Mouse (Mus musculus) neural tube, embryonic 12.5 days (tissue): ENCODE results near the gene Galk2. TPM values are rescaled to one million over a fixed set of nuclear protein-coding genes. Genes with fewer than 3 reads are reported as not detected.

Experiments
- ATAC-seq: fragments of 200-750 bp; cut with Nextera tagmentation; 2 replicates; pipeline ENCODE4 v1.8.0; 2017; ENCODE audit warnings: low read depth, mild to moderate bottlenecking, moderate TSS enrichment, moderate library complexity; ENCODE audit not compliant: low FRiP score
- H3K27ac ChIP-seq: fragments of 300-500 bp; sonication (generic); 2 replicates; pipeline ENCODE4 v1.5.1; 2016
- H3K27me3 ChIP-seq: fragments of 300-500 bp; sonication (generic); replicated peaks from 2 replicates; pipeline ENCODE4 v1.6.1; 2016; ENCODE audit warnings: mild to moderate bottlenecking
- H3K36me3 ChIP-seq: fragments of 300-500 bp; sonication (generic); 2 replicates; pipeline ENCODE4 v1.6.1; 2016; ENCODE audit warnings: mild to moderate bottlenecking
- H3K4me1 ChIP-seq: fragments of 300-500 bp; sonication (generic); 2 replicates; pipeline ENCODE4 v1.6.1; 2016
- H3K4me2 ChIP-seq: fragments of 300-500 bp; sonication (generic); replicated peaks from 2 replicates; pipeline ENCODE4 v1.6.1; 2016; ENCODE audit warnings: mild to moderate bottlenecking
- H3K4me3 ChIP-seq: fragments of 300-500 bp; sonication (generic); 2 replicates; pipeline ENCODE4 v1.5.1; 2016
- H3K9ac ChIP-seq: fragments of 300-500 bp; sonication (generic); 2 replicates; pipeline ENCODE4 v1.6.1; 2016; ENCODE audit warnings: mild to moderate bottlenecking
- H3K9me3 ChIP-seq: fragments of 300-500 bp; sonication (generic); 2 replicates; pipeline ENCODE4 v1.6.1; 2016; ENCODE audit warnings: mild to moderate bottlenecking
- WGBS: fragments of 180-500 bp; shearing (Covaris S2); methylation state at CpG from one replicate; pipeline ENCODE4 v1.1.7; 2016; 5-methylcytosine and 5-hydroxymethylcytosine counted together
- polyA plus RNA-seq: library from polyadenylated mRNA; unstranded; fragments of >200 nt; fragmentation: Nextera tagmentation; extraction: Ambion mirVana; gene quantifications from 2 replicates; pipeline ENCODE4 v1.2.1, GENCODE M21; 2016

Gene Galk2
- polyA plus RNA-seq, 1 experiment from 2014 or later = 26.6 TPM

DNA sequence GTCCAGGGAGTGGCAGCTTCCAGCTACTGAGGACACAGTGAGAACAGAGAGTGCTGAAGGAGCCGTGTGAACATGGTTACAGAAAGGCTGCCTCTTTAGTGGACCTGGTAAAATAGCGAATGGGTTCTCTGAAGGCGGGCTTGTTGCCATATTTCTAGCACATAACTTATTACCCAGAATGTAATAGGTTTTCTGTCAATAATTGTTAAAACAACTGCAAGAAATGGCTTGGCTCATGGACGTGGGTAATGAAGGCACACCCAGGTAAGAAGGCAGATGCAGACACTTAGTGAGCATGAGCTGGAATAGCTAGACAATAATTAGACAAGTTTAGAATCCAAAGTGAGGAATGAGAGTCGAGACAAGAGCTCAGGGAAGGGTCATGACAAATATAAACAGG lies 143.4 kb downstream of the Galk2 start:
- Histone ChIP-seq H3K27ac (no peak overlapping the region), H3K36me3 (no peaks in the 10 kb centered on the region), H3K9ac (no peak overlapping the region), H3K9me3 (no peaks in the 10 kb centered on the region), H3K4me3 (no peak overlapping the region), H3K4me1 (no peaks in the 10 kb centered on the region), H3K27me3 (no peaks in the 10 kb centered on the region), H3K4me2 (no peak overlapping the region)
- 76% methylated on average over 5 of the region's 5 CpGs for WGBS
- ATAC-seq = no peak

DNA sequence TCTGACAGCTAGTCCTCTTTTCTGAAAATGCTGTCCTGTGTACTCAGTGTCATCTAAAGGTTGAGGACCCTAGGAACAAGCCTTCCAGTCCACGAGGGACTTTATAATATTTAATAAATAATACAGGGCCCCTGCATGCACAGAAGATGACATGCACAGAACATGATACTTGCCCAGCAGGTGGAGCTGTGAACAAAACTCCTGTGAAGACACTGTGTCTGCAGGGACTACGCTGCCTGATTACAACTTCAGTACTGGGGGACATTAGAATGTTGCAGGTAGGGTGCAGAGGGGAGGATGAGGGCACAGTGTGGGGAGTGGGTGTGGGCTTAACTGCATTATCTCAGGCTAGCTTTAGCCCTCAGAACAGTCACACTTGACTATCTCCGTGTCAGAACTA lies 147.2 kb downstream of the Galk2 start:
- no peak overlapping the region for H3K4me2 ChIP-seq
- ATAC-seq = peak; percentile 56; the same call in 1 of the 2 replicates
- no peaks in the 10 kb centered on the region for H3K27me3 ChIP-seq
- H3K4me3 ChIP-seq = no peak overlapping the region
- no peaks in the 10 kb centered on the region for H3K4me1 ChIP-seq
- no peaks in the 10 kb centered on the region for H3K36me3 ChIP-seq
- H3K9me3 ChIP-seq = no peaks in the 10 kb centered on the region
- H3K9ac ChIP-seq = no peak overlapping the region
- WGBS = 44% methylated on average over 3 of the region's 3 CpGs
- H3K27ac ChIP-seq = no peak overlapping the region

DNA sequence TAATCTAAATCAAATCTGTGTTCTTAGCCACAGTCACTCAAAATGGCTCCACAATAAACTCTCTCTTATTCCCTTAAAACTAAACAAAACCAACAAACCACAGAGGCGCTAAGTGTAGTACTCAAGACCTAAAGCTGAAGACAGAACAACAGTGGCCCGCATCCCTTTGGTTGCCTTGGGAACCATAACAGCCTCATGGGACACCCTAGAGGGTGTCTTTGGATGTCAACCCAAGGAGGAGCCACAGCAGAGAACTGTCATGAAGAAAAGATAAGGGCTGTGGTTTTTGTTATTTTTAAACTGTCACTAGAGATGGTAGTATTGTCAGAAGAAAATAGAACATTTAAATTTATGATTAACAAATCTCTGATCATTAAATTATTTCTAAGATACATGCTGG lies 147.8 kb downstream of the Galk2 start:
- H3K27me3 ChIP-seq = no peaks in the 10 kb centered on the region
- WGBS = 65% methylated on average over 2 of the region's 2 CpGs
- ATAC-seq = no peak
- no peak overlapping the region for H3K9ac ChIP-seq
- H3K4me2 ChIP-seq = no peak overlapping the region
- H3K9me3 ChIP-seq = no peaks in the 10 kb centered on the region
- no peak overlapping the region for H3K27ac ChIP-seq
- H3K4me1 ChIP-seq = no peaks in the 10 kb centered on the region
- H3K36me3 ChIP-seq = no peaks in the 10 kb centered on the region
- H3K4me3 ChIP-seq = no peak overlapping the region

DNA sequence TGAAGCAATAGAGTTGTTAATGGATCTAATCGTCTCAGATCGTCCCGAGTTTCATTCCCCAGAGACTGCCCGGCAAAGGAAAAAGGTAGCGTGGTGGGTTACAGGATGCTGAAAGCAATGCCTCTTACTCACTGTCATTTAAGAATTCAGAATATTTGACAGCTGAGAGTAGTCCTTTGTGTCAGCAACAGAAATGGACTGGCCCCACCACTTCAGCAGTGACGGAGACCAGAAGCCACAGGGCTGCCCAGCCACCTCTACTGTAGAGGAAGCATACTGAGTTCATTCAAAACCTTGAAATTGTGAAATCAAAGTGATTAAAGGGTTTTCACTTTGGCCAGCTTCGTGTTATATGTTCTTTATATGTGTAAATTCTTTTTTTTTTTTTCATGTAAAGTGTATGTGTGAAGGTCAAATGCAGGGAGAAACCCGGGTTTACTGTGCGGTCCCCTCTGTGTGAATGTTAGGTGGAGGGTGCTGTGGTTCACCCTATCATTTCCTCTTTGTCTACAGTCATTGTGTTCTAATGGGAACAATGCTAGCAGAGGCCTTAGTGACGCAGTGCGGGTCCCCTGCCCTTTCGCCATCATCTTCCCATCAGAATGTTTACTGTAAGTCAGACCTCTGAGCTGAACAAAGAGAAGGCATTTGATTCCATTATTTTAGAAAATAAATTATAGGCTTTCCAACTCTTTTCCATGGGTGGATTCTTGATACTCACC lies 156.2 kb downstream of the Galk2 start:
- no peak overlapping the region for H3K27ac ChIP-seq
- no peak overlapping the region for H3K4me2 ChIP-seq
- H3K9me3 ChIP-seq = no peaks in the 10 kb centered on the region
- H3K36me3 ChIP-seq = no peaks in the 10 kb centered on the region
- no peak overlapping the region for H3K9ac ChIP-seq
- peaks cover 3% of the 10 kb centered on the region; the same call in 1 of the 2 replicates for H3K4me1 ChIP-seq
- no peak for ATAC-seq
- WGBS = 56% methylated on average over 12 of the region's 12 CpGs
- H3K27me3 ChIP-seq = no peaks in the 10 kb centered on the region
- no peak overlapping the region for H3K4me3 ChIP-seq

DNA sequence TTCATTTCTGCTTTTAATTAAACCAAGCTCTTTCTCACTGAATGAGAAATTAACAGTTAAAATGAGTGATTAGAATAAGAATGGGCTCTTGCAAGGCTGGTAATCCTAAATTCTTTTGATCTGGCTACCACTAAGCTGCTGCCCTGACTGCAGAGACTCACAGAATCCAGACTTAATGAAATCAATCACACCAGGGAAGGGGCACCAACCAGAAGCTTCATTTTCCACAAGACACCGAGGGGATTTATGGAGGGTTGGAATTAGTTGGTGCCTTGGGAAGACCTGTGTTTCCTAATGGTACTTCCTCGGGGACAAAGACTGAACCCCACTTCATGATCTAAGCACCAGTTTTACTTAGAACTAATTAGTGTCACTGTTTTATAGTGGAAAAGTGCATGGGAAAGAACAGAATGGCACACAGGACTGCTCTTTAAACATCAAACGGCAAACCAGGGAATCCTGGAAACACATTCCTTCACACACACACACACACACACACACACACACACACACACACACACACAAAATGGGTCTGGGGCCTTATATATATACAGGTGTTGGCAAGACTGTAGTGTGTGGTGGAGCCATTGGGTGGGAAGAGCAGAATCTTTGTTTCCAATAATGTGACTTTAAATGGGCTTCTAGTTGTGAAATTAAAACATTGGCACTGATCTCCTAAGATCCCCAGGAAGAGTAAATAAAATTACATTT lies 157.0 kb downstream of the Galk2 start:
- H3K9me3 ChIP-seq = no peaks in the 10 kb centered on the region
- H3K4me3 ChIP-seq = no peak overlapping the region
- no peak overlapping the region for H3K9ac ChIP-seq
- H3K27ac ChIP-seq = no peak overlapping the region
- ATAC-seq = no peak
- H3K36me3 ChIP-seq = no peaks in the 10 kb centered on the region
- no peaks in the 10 kb centered on the region for H3K27me3 ChIP-seq
- no peak overlapping the region for H3K4me2 ChIP-seq
- peaks cover 3% of the 10 kb centered on the region; the same call in 1 of the 2 replicates for H3K4me1 ChIP-seq
- WGBS = 24% methylated on average over 3 of the region's 3 CpGs

DNA sequence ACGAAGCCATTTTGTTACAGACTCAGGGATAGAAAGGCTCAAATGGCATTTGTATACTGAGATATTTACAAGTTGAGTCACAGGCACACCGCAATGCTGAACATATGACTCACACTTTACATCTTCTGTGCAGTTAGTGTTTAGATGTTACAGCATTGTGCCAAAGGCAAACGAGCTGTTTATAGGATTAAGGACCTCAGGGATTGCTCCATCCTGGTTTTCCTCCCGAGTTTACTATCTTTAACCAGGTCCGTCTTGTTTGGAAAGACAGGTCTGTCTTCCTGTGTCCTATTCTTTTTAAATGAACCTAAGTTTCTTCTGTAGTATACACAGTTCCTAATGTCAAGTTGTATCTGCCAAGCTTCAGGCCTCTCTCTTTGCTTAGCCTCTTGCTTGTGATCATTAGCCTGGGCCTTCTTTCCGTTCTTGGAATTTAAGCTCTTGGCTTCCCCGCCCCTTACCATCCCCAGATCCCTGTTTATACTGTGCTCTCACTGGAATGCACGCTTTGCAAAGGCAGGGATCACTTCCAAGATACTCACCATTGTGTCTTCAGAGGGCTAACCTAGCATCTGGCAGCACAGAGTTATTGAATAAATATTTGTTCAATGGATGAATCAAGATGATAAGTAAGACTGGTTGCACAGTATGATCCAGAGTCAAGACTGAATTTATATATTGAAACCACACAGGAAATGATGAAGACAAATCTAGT lies 172.4 kb downstream of the Galk2 start:
- no peaks in the 10 kb centered on the region for H3K4me1 ChIP-seq
- no peak overlapping the region for H3K4me2 ChIP-seq
- H3K9ac ChIP-seq = no peak overlapping the region
- no peak for ATAC-seq
- H3K27ac ChIP-seq = no peak overlapping the region
- H3K4me3 ChIP-seq = no peak overlapping the region
- no peaks in the 10 kb centered on the region for H3K27me3 ChIP-seq
- no peaks in the 10 kb centered on the region for H3K9me3 ChIP-seq
- 75% methylated on average over 8 of the region's 8 CpGs for WGBS
- no peaks in the 10 kb centered on the region for H3K36me3 ChIP-seq

DNA sequence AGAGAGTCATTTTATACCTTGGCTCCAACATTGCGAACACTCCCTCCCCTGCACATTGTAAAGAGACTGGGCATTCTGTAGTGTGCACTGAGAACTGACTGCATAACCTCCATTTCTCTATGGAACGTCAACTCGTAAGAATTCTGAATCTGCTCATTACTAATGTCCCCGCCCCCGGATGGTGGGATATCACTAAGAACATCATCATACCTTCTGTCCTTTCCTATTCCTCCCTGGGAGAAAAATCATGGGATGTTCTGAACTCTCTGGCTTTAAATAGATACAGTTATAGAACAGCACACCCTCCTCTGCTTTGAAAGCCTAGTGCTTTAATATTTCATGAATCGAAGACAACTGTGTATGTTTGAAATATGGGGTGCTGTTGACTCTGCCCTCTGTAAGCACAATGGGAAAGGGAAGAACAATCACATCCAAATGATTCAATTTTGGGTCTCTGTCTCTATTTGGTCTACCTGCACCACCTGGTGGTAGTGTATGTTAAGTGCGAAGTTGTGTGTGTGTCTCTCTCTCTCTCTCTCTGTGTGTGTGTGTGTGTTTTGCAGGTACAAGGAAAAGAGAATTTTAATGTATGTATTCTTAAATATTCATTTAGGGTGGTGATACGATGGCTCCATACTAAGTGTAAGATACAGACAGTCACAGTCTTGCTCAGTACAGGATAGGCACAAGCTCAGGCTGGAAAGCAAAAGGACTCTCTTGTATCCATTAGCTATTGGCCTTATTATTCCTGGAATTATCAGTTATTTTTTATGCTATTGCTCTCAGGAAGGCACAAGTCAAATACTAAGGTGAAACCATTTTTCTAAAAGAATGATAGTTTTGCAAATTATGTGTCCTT lies 174.4 kb downstream of the Galk2 start:
- H3K4me3 ChIP-seq = no peak overlapping the region
- no peaks in the 10 kb centered on the region for H3K9me3 ChIP-seq
- no peak overlapping the region for H3K9ac ChIP-seq
- H3K4me2 ChIP-seq = no peak overlapping the region
- H3K27me3 ChIP-seq = no peaks in the 10 kb centered on the region
- H3K4me1 ChIP-seq = no peaks in the 10 kb centered on the region
- ATAC-seq = peak; percentile 67
- no peaks in the 10 kb centered on the region for H3K36me3 ChIP-seq
- no peak overlapping the region for H3K27ac ChIP-seq
- 83% methylated on average over 8 of the region's 8 CpGs for WGBS

Other genes starting within 250 kb of the Galk2 start
- 6.0 and 6.6 TPM in 2 replicates for gene Cep152, start 234.0 kb upstream of the Galk2 start, polyA plus RNA-seq
- gene Eid1, start 186.0 kb upstream of the Galk2 start, polyA plus RNA-seq = 351 and 393 TPM in 2 replicates
- gene Shc4, start 135.0 kb upstream of the Galk2 start, polyA plus RNA-seq = 3.7 and 5.2 TPM in 2 replicates
- gene Secisbp2l, start 76.2 kb upstream of the Galk2 start, polyA plus RNA-seq = 29.3 and 31.6 TPM in 2 replicates
- gene Cops2, start within 50 bp of the Galk2 start, polyA plus RNA-seq = 74.5 and 83.4 TPM in 2 replicates
- 0.93 and 1.2 TPM in 2 replicates for gene Fgf7, start 175.5 kb downstream of the Galk2 start, polyA plus RNA-seq